Mouse (Mus musculus) megakaryocyte, embryonic 14.5 days (primary cell): ENCODE results near the gene Syce3.

Experiments used
- FLI1 ChIP-seq: IDR thresholded peaks from 2 replicates; pipeline ENCODE4 v1.6.1; 2012; ENCODE audit warnings: low read length, inconsistent platforms, mixed read lengths
- GATA1 ChIP-seq: IDR thresholded peaks from 3 replicates; pipeline ENCODE4 v1.6.1; 2012; ENCODE audit warnings: mixed read lengths, low read length, inconsistent platforms, borderline replicate concordance

DNA sequence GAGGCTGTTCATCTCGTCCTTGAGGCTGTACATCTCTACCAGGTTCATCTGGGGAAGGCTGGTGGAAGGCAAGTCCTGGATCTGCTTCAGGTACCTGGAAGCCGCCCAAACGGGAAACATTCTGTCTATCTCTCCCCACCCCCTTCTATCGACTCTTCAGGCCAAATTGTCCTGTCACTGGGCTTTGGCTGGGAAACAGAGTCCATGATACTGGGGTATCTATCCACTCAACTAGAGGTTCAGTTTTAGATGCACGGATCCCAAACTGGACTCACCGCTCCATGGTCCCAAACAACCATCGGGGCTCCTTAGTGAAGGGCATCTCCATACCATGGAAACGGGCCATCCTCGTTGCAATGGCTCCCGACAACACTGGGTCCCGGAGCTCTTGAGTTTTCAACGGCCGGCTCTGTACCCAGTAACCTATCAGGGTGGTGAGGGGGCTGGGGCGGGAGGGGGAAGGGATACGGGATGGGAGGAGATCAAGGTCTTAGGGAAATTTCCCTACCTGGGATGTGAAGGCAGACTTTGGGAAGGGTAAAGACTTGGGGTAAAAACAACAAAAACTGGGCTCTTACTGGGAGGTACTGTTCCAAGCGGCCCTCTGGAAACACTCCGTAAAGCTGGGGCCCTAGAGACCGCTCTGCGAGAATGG is 18.0 kb upstream of the Syce3 start:
- TF ChIP-seq GATA1: no peak
- no peak for TF ChIP-seq FLI1
